In genomic region chr6:53369928-53370327, GRCm38 (mm10) we compare ENCODE assay signal across 10 mouse cellular contexts.
DNase-seq lines count a peak whose midpoint lies in the region; ATAC-seq and TF ChIP-seq lines count a peak whose summit lies in the region.
"Had no signal": no experiment of that assay in that cellular context is flagged by ENCODE, and none has a peak within 500 bp of the region (broad histone marks: within the 10 kb centered on the region; RNA-seq: fewer than 3 reads in every experiment).

No protein-coding gene starts in this region.

- intact Hi-C loops in left cerebral cortex, adult 2 months (cut with DNase I), result no loop called here

- no peaks in the 10 kb centered on the region for H3K4me1 ChIP-seq in liver, embryonic 12.5 days

- H3K27ac ChIP-seq in liver, embryonic 12.5 days, result no peak overlapping the region
- H3K27ac ChIP-seq in left cerebral cortex, adult 2 months, result no peak overlapping the region
- H3K27ac ChIP-seq: hindbrain, postnatal 0 days had no signal

- 22% methylated on average over 5 of the region's 5 CpGs for WGBS in liver, embryonic 12.5 days (ENCODE audit: insufficient replicate concordance)

- no peaks in the 10 kb centered on the region for H3K9me3 ChIP-seq in liver, embryonic 12.5 days (replicated peaks)
- H3K9me3 ChIP-seq: limb, embryonic 10.5 days had no signal

- no peak overlapping the region for H3K4me2 ChIP-seq in liver, embryonic 12.5 days

- H3K9ac ChIP-seq in liver, embryonic 12.5 days, result no peak overlapping the region

- no peaks in the 10 kb centered on the region for H3K27me3 ChIP-seq in liver, embryonic 12.5 days (replicated peaks)

- ATAC-seq in liver, embryonic 12.5 days, result no peak
- ATAC-seq in hematopoietic stem cell, adult 5-6 weeks (replicated peaks in 1 of 2; ENCODE audit: insufficient read depth in 1 of 2, low FRiP score in 2 of 2, low TSS enrichment in 1 of 2, low read depth in 1 of 2, poor library complexity in 2 of 2, severe bottlenecking in 2 of 2), result peak; percentile 90 to 97
- ATAC-seq in megakaryocyte, adult 5-6 weeks (ENCODE audit: poor library complexity, severe bottlenecking), result peak; percentile 99
- no peak for ATAC-seq in erythroid progenitor cell, adult 5-6 weeks (replicated peaks; ENCODE audit: low FRiP score, poor library complexity, severe bottlenecking)
- ATAC-seq: hindbrain, postnatal 0 days had no signal

- DNase-seq in liver, result peak; percentile 17
- peak; percentile 10 to 23 for DNase-seq in thymus, postnatal 36 days
- no peak for DNase-seq in left cerebral cortex, adult 2 months (ENCODE audit: extremely low spot score in 1 of 2, low spot score in 2 of 2)
- DNase-seq: right cerebral cortex, postnatal 4 days had no signal

- H3K36me3 ChIP-seq in liver, embryonic 12.5 days, result no peaks in the 10 kb centered on the region
- H3K36me3 ChIP-seq: limb, embryonic 10.5 days had no signal

- no peak for TF ChIP-seq CTCF in left cerebral cortex, adult 2 months (IDR thresholded peaks at IDR 0.05)

- no peak overlapping the region for H3K4me3 ChIP-seq in liver, embryonic 12.5 days
- no peak overlapping the region for H3K4me3 ChIP-seq in left cerebral cortex, adult 2 months
- H3K4me3 ChIP-seq: limb, embryonic 10.5 days had no signal

Comparison
In these comparisons a context has a peak if more than half of its experiments do, and no peak if none do; other contexts are left out.
1. DNase-seq: peak in liver (single experiment) and thymus, postnatal 36 days (2 of 2); none in left cerebral cortex, adult 2 months (0 of 2).
2. ATAC-seq: peak in hematopoietic stem cell, adult 5-6 weeks (2 of 2) and megakaryocyte, adult 5-6 weeks (single experiment); none in liver, embryonic 12.5 days (single experiment) and erythroid progenitor cell, adult 5-6 weeks (single experiment).